Mouse (Mus musculus) NIH3T3 (cell line): ENCODE measurements around the gene Actb.
A peak's percentile ranks its signal among the peaks of the same experiment; 100 is the strongest.

Experiments used
- DNase-seq: peaks from one replicate; pipeline ENCODE4 v3.0.0-alpha.2; 2012; ENCODE audit warnings: low read depth

Actb gene

GRCm38 (mm10) chr5:142877337-142878280 lies 28.9 kb downstream of the Actb start:
- DNase-seq = peak; percentile 92

DNA sequence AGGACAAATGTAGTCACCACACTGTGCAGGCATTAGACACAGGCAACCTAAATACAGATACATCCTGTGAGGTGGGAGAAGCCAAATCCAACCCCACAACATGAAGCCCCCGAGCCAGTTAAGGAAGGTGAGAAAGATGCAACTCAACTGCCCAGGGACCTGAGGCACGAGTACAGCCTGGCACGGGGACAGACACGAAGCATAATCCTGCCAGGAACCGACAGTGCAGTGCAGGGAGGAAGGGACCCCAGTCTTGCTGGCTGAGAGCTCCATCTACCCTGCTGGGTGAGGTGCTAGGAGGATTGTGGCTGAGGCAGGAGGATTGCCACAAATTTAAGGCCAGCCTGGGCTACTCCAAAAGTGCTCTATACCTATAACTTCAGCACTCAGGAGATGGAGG lies 29.7 kb downstream of the Actb start:
- DNase-seq = no peak

DNA sequence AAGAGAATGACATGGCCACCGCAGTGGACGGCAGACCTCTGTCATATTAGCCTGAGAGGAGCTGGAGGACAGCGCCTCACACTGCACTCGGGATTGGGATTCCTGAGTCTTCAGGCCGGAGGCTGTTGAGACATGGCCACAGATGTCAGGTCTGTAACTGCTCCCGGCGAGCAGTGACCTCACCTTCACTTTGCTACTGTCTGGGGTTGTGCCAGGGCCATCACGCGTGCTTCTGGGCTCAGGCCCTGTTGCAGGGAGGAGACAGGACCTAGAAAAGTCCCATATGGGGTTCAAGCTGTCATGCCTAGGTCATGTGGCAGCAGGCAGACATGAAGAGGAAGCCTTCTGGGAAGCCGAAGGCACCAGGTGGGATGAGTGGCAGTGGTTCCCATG lies 31.0 kb downstream of the Actb start:
- DNase-seq = no peak

DNA sequence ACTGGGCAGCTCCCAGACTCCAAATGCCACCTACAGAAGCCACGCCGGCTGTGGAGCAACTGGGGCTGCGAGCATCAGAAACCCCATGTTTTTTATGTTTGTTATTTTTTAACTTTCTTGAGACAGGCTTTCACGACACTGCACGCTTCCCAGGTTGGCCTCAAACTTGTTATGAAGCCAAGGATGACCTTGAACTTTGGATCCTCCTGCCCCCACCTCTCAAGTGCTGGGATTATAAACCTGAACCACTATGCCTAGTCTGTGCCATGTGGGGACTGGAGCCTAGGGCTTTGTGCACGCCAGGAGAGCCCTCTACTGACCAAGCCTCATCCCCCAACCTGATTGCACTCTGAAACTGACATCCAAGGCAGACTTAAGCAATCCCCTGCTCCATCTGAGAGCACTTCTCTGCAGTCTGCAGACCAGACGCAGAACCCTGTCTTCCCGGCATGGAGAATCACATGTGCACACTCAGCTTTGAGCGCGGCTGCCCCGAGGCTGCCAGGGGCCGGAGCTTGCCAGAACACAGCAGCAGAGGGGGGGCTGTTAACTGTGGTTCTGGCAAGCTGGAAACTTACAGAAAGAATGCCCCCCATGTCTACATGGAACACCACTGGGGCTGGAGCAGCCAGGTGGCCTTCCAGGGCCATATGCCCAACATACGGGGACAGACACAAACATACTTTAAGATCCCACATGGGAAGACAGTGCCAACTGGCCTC lies 31.6 kb downstream of the Actb start:
- peak; percentile 64 for DNase-seq

DNA sequence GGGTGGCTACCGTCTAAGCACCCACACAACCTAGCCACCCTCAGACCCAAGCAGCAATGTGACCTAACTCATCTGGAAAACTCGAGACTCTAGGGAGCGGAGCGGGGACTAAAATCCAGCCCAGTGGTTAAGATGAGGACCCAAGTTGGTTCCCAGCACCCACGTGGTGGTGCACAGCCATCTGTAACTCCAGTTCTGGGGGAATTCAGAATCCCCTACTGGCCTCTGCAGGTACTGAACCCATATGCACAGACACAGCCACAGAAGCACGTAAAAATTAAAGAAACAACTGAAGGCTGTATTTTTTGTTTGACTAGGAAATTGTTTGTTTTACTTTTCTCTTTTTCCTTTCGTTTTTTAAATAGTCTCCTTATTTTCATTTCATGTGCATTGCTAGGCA lies 32.8 kb downstream of the Actb start:
- DNase-seq = no peak

DNA sequence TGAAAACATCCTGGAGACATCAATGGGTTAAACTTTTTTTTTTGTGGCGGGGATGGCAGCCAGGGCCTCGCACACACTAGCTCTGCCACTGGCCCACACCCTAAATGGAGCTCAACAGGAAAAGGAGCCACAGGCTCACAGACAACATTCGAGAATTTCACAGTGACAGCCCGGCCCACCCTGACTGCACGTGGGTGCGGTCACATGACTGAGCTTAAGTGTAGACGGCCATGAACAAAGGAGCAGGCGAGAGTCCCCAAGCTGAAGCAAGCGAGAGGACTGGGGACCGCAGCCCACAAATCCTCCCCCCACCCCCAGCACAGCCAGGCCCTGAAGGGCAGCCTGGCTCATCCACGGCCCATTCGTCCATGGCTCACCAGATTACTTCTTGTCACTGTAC lies 34.8 kb downstream of the Actb start:
- no peak for DNase-seq

GRCm38 (mm10) chr5:142869463-142869862 lies 37.1 kb downstream of the Actb start:
- peak; percentile 39 for DNase-seq

DNA sequence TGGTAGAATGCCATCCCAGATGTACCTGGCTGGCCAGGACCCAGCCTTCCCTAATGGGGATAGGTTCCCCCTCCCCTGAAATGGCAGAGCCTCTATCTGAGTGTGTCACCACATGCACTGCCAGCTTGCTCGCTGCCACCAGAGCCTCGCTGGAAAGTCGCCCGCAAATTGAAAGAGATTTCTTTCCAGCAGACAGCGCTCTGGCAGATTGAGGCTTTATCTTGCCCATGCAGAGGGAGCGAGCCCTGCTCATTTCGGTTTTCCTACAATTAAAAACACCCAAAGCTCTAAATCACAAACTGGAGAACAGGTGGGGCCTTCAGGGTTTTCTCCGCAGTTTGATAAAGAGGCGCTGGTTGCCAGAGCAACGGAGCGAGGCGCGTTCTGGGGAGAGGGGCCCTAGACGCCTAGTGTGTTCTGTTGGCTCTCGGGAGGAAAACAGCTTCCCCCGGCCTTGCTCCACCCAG lies 48.8 kb downstream of the Actb start:
- no peak for DNase-seq

GRCm38 (mm10) chr5:142856408-142856807 lies 50.1 kb downstream of the Actb start:
- DNase-seq = no peak

DNA sequence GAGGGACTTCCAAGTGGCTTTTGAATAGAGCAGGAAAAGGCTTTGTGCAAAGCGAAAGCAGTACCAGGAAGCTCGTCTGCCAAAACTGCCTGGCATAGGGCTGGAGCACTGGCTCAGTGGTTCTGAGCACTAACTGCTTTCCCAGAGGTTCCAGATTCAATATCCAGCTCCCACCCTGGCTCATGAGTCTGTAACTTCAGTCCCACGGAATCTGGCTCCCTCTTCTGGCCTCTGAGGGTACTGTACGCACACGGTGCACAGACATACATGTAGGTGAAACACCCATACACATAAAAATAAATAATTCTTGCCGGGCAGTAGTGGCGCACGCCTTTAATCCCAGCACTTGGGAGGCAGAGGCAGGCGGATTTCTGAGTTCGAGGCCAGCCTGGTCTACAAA lies 51.7 kb downstream of the Actb start:
- DNase-seq = peak; percentile 70

DNA sequence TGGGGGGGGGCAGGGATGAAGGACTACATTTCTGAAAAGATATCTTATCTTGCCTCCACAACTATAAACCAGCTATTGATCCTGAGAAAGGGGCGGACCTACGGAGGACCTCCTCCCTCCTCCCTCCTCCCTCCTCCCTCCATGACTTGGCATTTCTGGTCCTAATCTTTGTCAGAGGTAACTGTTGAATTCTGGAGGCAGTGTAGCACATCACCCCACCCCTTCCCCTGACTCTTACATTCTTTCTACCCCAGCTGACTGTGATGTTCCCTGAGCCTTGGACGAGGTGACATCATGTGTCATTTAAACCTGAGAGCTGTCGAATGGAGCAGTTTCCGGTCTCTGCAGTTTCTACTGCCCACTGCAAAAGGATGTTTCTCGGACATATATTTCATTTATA lies 53.0 kb downstream of the Actb start:
- no peak for DNase-seq
